Mouse (Mus musculus) testis, adult 2 months (tissue): ENCODE measurements around the gene Per2. TPM values are rescaled to one million over a fixed set of nuclear protein-coding genes. Genes with fewer than 3 reads are reported as not detected.

Experiments used
- H3K27ac ChIP-seq: fragments of 200-500 bp; 2 replicates; pipeline ENCODE4 v1.5.1; 2012; ENCODE audit warnings: low read depth, low read length; ENCODE audit not compliant: control insufficient read depth, insufficient read depth
- H3K27me3 ChIP-seq: fragments of 200-500 bp; 2 replicates; pipeline ENCODE4 v1.6.1; 2012; ENCODE audit warnings: mild to moderate bottlenecking, low read length, moderate library complexity; ENCODE audit not compliant: control insufficient read depth, insufficient read depth
- H3K36me3 ChIP-seq: fragments of 200-500 bp; 2 replicates; pipeline ENCODE4 v1.6.1; 2012; ENCODE audit warnings: mild to moderate bottlenecking, low read length; ENCODE audit not compliant: control insufficient read depth, insufficient read depth
- H3K4me1 ChIP-seq: fragments of 200-500 bp; 2 replicates; pipeline ENCODE4 v1.6.1; 2012; ENCODE audit warnings: low read length; ENCODE audit not compliant: control insufficient read depth, insufficient read depth
- H3K4me3 ChIP-seq: fragments of 200-500 bp; 2 replicates; pipeline ENCODE4 v1.5.1; 2012; ENCODE audit warnings: low read depth, mild to moderate bottlenecking, low read length, moderate library complexity, mixed read lengths; ENCODE audit not compliant: control insufficient read depth
- CTCF ChIP-seq: fragments of 200-500 bp; IDR thresholded peaks from 2 replicates; pipeline ENCODE4 v1.5.1; 2012; ENCODE audit warnings: low read depth, mild to moderate bottlenecking, inconsistent platforms, low read length, moderate library complexity; ENCODE audit not compliant: control insufficient read depth, insufficient read depth, insufficient replicate concordance
- POLR2A ChIP-seq: fragments of 200-500 bp; IDR thresholded peaks from 2 replicates; pipeline ENCODE4 v1.6.1; 2012; ENCODE audit warnings: low read depth, mild to moderate bottlenecking, inconsistent platforms, low read length, moderate library complexity; ENCODE audit not compliant: control insufficient read depth
- polyA plus RNA-seq: library from polyadenylated mRNA; depleted of rRNA; stranded (reverse); fragments of >200 nt; gene quantifications from 2 replicates; pipeline ENCODE4 v1.2.3, GENCODE M21; 2012

Gene Per2
- polyA plus RNA-seq, 1 experiment: 3.4 TPM

GRCm38 (mm10) chr1:91457698-91458097, 1.4 kb downstream of the Per2 start:
- H3K4me1 ChIP-seq: peaks cover 8% of the 10 kb centered on the region
- H3K36me3 ChIP-seq: no peaks in the 10 kb centered on the region
- H3K27me3 ChIP-seq: no peaks in the 10 kb centered on the region
- H3K27ac ChIP-seq: no peak overlapping the region; the same call in 1 of the 2 replicates
- no peak overlapping the region for H3K4me3 ChIP-seq
- TF ChIP-seq POLR2A (no peak), CTCF (no peak)

DNA sequence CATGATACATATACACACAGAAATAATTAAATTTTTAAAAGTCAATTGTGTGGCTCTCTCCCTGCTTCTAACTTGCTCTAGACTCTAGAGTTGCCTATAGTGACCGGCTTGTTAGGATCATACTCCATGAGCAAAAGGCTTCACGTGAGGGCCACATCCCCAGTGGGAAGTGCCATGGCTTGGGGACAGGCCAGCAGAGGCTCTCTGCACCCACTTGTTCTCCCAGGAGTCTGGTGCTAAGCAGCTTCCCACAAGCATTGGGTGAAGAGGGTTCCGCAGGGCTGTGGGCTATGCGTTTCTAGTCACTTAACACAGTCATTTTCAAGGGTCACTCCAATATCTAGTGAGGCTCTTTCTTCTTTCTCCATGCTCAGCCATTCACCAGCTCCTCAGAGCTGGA, 2.0 kb downstream of the Per2 start:
- H3K4me1 ChIP-seq: peaks cover 8% of the 10 kb centered on the region

GRCm38 (mm10) chr1:91456301-91456801, 2.8 kb downstream of the Per2 start:
- no peak overlapping the region for H3K27ac ChIP-seq

More for the DNA sequence above, 2.0 kb downstream of the Per2 start:
- no peak for TF ChIP-seq CTCF
- TF ChIP-seq POLR2A: no peak
- no peaks in the 10 kb centered on the region for H3K27me3 ChIP-seq
- no peak overlapping the region for H3K4me3 ChIP-seq
- no peaks in the 10 kb centered on the region for H3K36me3 ChIP-seq
- H3K27ac ChIP-seq: no peak overlapping the region

DNA sequence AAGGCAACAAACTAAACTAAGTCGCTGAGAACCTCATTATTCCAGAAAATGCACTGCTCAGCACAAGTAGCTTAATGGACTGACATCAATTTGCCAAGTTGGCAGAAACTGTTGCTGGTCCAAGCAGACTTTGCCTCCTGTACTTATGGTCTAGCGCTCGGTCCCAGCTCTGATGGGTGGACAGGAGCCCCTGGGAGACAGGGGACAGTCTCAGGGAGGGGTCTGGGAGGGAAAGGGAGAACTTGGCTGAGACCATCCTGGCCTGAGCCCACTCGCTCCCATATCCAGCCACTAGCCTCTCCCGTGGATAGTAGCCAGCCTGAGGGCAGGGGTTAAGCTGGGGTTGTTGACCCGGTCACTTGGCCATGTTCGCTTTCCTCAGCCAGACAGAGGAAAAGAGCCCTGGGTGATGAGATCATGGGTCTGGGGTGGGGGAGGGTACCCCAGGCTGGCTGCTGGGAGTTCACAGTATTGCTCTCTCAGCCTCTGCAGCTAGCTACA, 3.4 kb downstream of the Per2 start:
- Histone ChIP-seq H3K36me3 (no peaks in the 10 kb centered on the region), H3K27me3 (no peaks in the 10 kb centered on the region), H3K4me1 (peaks cover 8% of the 10 kb centered on the region), H3K4me3 (no peak overlapping the region), H3K27ac (no peak overlapping the region)
- TF ChIP-seq CTCF (no peak), POLR2A (no peak)

More at GRCm38 (mm10) chr1:91456301-91456801, 2.8 kb downstream of the Per2 start:
- H3K27me3 ChIP-seq: no peaks in the 10 kb centered on the region
- H3K4me1 ChIP-seq: peaks cover 8% of the 10 kb centered on the region
- H3K36me3 ChIP-seq: no peaks in the 10 kb centered on the region
- no peak overlapping the region for H3K4me3 ChIP-seq
- no peak for TF ChIP-seq POLR2A

- H3K4me1 ChIP-seq: peaks cover 6% of the 10 kb centered on the region
These were observed 4.2 kb downstream of the Per2 start for GRCm38 (mm10) chr1:91454927-91455326.

DNA sequence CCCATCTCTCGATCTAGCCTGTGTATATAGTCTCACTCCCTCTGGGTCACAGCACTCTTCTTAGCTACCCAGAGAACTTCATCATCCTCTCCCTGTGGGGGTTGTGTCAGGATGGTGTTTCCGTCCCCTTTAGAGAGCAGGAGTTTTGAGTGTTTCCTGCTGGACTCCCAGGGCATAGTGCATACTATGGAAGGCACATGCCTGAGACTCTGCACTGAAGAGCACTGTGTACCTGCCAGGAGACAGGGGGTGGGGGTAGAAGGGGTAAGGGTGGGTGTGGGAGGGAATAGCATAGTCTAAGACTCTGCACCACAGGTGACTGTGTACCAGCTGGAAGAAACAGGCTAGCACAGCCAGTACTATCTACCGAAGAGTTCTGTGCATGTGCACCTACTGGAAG, 4.8 kb downstream of the Per2 start:
- Histone ChIP-seq H3K36me3 (no peaks in the 10 kb centered on the region), H3K27ac (no peak overlapping the region), H3K4me3 (no peak overlapping the region), H3K4me1 (peaks cover 6% of the 10 kb centered on the region), H3K27me3 (no peaks in the 10 kb centered on the region)
- no peak for TF ChIP-seq CTCF
- no peak for TF ChIP-seq POLR2A

More at GRCm38 (mm10) chr1:91454927-91455326, 4.2 kb downstream of the Per2 start:
- H3K27ac ChIP-seq: no peak overlapping the region
- H3K4me3 ChIP-seq: no peak overlapping the region
- no peaks in the 10 kb centered on the region for H3K36me3 ChIP-seq
- no peak for TF ChIP-seq CTCF
- no peak for TF ChIP-seq POLR2A
- no peaks in the 10 kb centered on the region for H3K27me3 ChIP-seq

DNA sequence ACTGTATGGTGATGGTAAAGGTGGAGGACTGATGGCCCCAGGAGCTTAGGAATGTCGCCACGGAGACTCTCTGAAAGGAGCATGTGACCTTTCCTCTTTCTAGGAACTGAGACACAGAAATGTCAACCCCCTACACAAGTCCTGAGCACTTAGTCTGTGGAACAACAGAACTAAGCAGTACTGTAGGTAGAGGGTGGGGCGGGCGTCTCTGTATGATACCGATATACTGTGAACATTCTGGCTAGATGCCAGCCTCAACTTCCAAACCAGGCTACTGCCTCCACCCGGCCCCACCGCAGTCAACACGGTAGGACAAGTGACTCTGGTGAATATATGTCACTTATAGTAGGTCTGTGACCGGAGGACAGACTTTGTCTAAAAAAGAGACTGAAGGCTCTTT, 5.2 kb downstream of the Per2 start:
- peaks cover 6% of the 10 kb centered on the region for H3K4me1 ChIP-seq
- no peaks in the 10 kb centered on the region for H3K27me3 ChIP-seq
- H3K27ac ChIP-seq: no peak overlapping the region
- TF ChIP-seq POLR2A: no peak
- no peak for TF ChIP-seq CTCF
- no peak overlapping the region for H3K4me3 ChIP-seq
- no peaks in the 10 kb centered on the region for H3K36me3 ChIP-seq
